Mouse (Mus musculus) myocyte (in vitro differentiated cells): ENCODE measurements at regions not wholly inside any gene's neighbourhood (a gene's known extent, or its start where the extent isn't known, plus 50 kb on each side); places are given as distances from the start of the nearest gene placed in this dataset.

Experiments
- H3K27me3 ChIP-seq: one replicate; pipeline ENCODE4 v1.6.1; 2011; ENCODE audit not compliant: control insufficient read depth, insufficient read depth, insufficient read length
- H3K36me3 ChIP-seq: one replicate; pipeline ENCODE4 v1.6.1; 2011; ENCODE audit not compliant: control insufficient read depth, insufficient read depth
- H3K4me2 ChIP-seq: one replicate; pipeline ENCODE4 v1.6.1; 2011; ENCODE audit warnings: low read depth, control low read depth
- H3K4me3 ChIP-seq: one replicate; pipeline ENCODE4 v1.5.1; 2011; ENCODE audit warnings: mild to moderate bottlenecking, control low read depth, moderate library complexity
- H3K79me2 ChIP-seq: one replicate; pipeline ENCODE4 v1.6.1; 2011; ENCODE audit not compliant: control insufficient read depth, insufficient read depth
- H3ac ChIP-seq: one replicate; pipeline ENCODE4 v1.6.1; 2011; ENCODE audit not compliant: control insufficient read depth, insufficient read length
- CEBPB ChIP-seq: IDR thresholded peaks from 2 replicates; pipeline ENCODE4 v1.6.1; 2011; ENCODE audit warnings: mild to moderate bottlenecking, moderate library complexity; ENCODE audit not compliant: poor library complexity, insufficient read depth, severe bottlenecking
- E2F4 ChIP-seq: IDR thresholded peaks from one replicate; pipeline ENCODE4 v1.6.1; 2011; ENCODE audit warnings: mild to moderate bottlenecking, control low read depth, moderate library complexity; ENCODE audit not compliant: insufficient read depth
- MAX ChIP-seq: IDR thresholded peaks from one replicate; pipeline ENCODE4 v1.6.1; 2011; ENCODE audit warnings: low read depth, mild to moderate bottlenecking, control low read depth
- MYOD1 ChIP-seq, 3 experiments: IDR thresholded peaks; one replicate each; pipeline ENCODE4 v1.6.1; 2011; ENCODE audit warnings: control low read depth in 2 of 3, low read depth in 2 of 3, mild to moderate bottlenecking in 2 of 3, moderate library complexity in 1 of 3; ENCODE audit not compliant: insufficient read length in 2 of 3, control insufficient read depth in 1 of 3
- MYOG ChIP-seq, 3 experiments: IDR thresholded peaks; one replicate each; pipeline ENCODE4 v1.6.1; 2011; ENCODE audit warnings: control low read depth in 2 of 3, low read depth in 2 of 3, mild to moderate bottlenecking in 2 of 3; ENCODE audit not compliant: insufficient read length in 2 of 3, control insufficient read depth in 1 of 3, insufficient read depth in 1 of 3
- POLR2A ChIP-seq: IDR thresholded peaks from one replicate; pipeline ENCODE4 v1.6.1; 2011; ENCODE audit warnings: low read depth, mild to moderate bottlenecking, control low read depth, moderate library complexity; ENCODE audit not compliant: insufficient read length
- POLR2AphosphoS2 ChIP-seq: IDR thresholded peaks from one replicate; pipeline ENCODE4 v1.6.1; 2011; ENCODE audit warnings: low read depth, control low read depth; ENCODE audit not compliant: insufficient read length
- REST ChIP-seq: IDR thresholded peaks from one replicate; pipeline ENCODE4 v1.6.1; 2011; ENCODE audit warnings: mild to moderate bottlenecking, control low read depth, moderate library complexity; ENCODE audit not compliant: insufficient read depth, insufficient read length
- SRF ChIP-seq: IDR thresholded peaks from one replicate; pipeline ENCODE4 v1.6.1; 2011; ENCODE audit warnings: low read depth; ENCODE audit not compliant: control insufficient read depth, insufficient read length
- TCF12 ChIP-seq: IDR thresholded peaks from one replicate; pipeline ENCODE4 v1.6.1; 2011; ENCODE audit warnings: mild to moderate bottlenecking, control low read depth; ENCODE audit not compliant: poor library complexity, insufficient read depth, severe bottlenecking
- TCF3 ChIP-seq: IDR thresholded peaks from one replicate; pipeline ENCODE4 v1.6.1; 2011; ENCODE audit warnings: low read depth, control low read depth; ENCODE audit not compliant: insufficient read length
- USF1 ChIP-seq: IDR thresholded peaks from one replicate; pipeline ENCODE4 v1.6.1; 2011; ENCODE audit warnings: low read depth, mild to moderate bottlenecking, control low read depth, moderate library complexity

GRCm38 (mm10) chr9:101612571-101612970 is 249.1 kb upstream of the 9630041A04Rik start:
- H3K27me3 ChIP-seq, result peaks cover 6% of the 10 kb centered on the region
- H3ac ChIP-seq, result no peak overlapping the region
- H3K79me2 ChIP-seq, result no peaks in the 10 kb centered on the region

GRCm38 (mm10) chr9:101611481-101611880 is 250.2 kb upstream of the 9630041A04Rik start:
- Histone ChIP-seq H3K27me3 (peaks cover 6% of the 10 kb centered on the region), H3K36me3 (no peaks in the 10 kb centered on the region), H3K79me2 (no peaks in the 10 kb centered on the region), H3K4me2 (no peak overlapping the region), H3ac (no peak overlapping the region), H3K4me3 (no peak overlapping the region)
- TF ChIP-seq MYOD1 (IDR thresholded peaks at IDR 0.05; ENCODE audit: control insufficient read depth in 1 of 3, insufficient read length in 2 of 3, low read depth in 2 of 3) (no peak), CEBPB (no peak), REST (no peak)

More at GRCm38 (mm10) chr9:101612571-101612970, 249.1 kb upstream of the 9630041A04Rik start:
- H3K36me3 ChIP-seq, result no peaks in the 10 kb centered on the region
- H3K4me3 ChIP-seq, result no peak overlapping the region
- no peak overlapping the region for H3K4me2 ChIP-seq
- no peak for TF ChIP-seq POLR2A
- no peak for TF ChIP-seq TCF12
- no peak for TF ChIP-seq POLR2AphosphoS2
- TF ChIP-seq SRF, result no peak
- TF ChIP-seq USF1, result no peak
- TF ChIP-seq MYOD1 (IDR thresholded peaks at IDR 0.05; ENCODE audit: control insufficient read depth in 1 of 3, insufficient read length in 2 of 3, low read depth in 2 of 3), result no peak
- no peak for TF ChIP-seq CEBPB
- no peak for TF ChIP-seq REST
- TF ChIP-seq E2F4, result no peak

GRCm38 (mm10) chr9:101610806-101611443 is 250.7 kb upstream of the 9630041A04Rik start:
- Histone ChIP-seq H3K4me2 (no peak overlapping the region), H3K4me3 (no peak overlapping the region), H3K36me3 (no peaks in the 10 kb centered on the region), H3K27me3 (peaks cover 6% of the 10 kb centered on the region), H3ac (no peak overlapping the region), H3K79me2 (no peaks in the 10 kb centered on the region)
- TF ChIP-seq SRF (no peak), MYOG (IDR thresholded peaks at IDR 0.05; ENCODE audit: control insufficient read depth in 1 of 3, insufficient read depth in 1 of 3, insufficient read length in 2 of 3, low read depth in 2 of 3) (no peak), MYOD1 (IDR thresholded peaks at IDR 0.05; ENCODE audit: control insufficient read depth in 1 of 3, insufficient read length in 2 of 3, low read depth in 2 of 3) (no peak), POLR2A (no peak), USF1 (no peak), TCF3 (no peak), E2F4 (no peak)

- Histone ChIP-seq H3K36me3 (no peaks in the 10 kb centered on the region), H3ac (no peak overlapping the region), H3K27me3 (peaks cover 6% of the 10 kb centered on the region), H3K4me2 (no peak overlapping the region), H3K4me3 (no peak overlapping the region), H3K79me2 (no peaks in the 10 kb centered on the region)
- no peak for TF ChIP-seq TCF12
Observed at GRCm38 (mm10) chr9:101610338-101610737, 251.3 kb upstream of the 9630041A04Rik start.

GRCm38 (mm10) chr9:101602799-101603198 is 258.8 kb upstream of the 9630041A04Rik start:
- no peak overlapping the region for H3K4me2 ChIP-seq
- no peaks in the 10 kb centered on the region for H3K27me3 ChIP-seq
- no peaks in the 10 kb centered on the region for H3K36me3 ChIP-seq
- no peak overlapping the region for H3ac ChIP-seq
- no peak for TF ChIP-seq E2F4
- H3K79me2 ChIP-seq, result no peaks in the 10 kb centered on the region
- no peak overlapping the region for H3K4me3 ChIP-seq

GRCm38 (mm10) chr9:101596898-101597297 is 264.7 kb upstream of the 9630041A04Rik start:
- Histone ChIP-seq H3K79me2 (no peaks in the 10 kb centered on the region), H3K36me3 (no peaks in the 10 kb centered on the region), H3ac (no peak overlapping the region), H3K4me3 (no peak overlapping the region), H3K27me3 (no peaks in the 10 kb centered on the region), H3K4me2 (no peak overlapping the region)
- TF ChIP-seq MYOG (IDR thresholded peaks at IDR 0.05; ENCODE audit: control insufficient read depth in 1 of 3, insufficient read depth in 1 of 3, insufficient read length in 2 of 3, low read depth in 2 of 3), result no peak
- no peak for TF ChIP-seq POLR2AphosphoS2
- no peak for TF ChIP-seq TCF3
- no peak for TF ChIP-seq USF1
- no peak for TF ChIP-seq POLR2A
- TF ChIP-seq SRF, result no peak
- no peak for TF ChIP-seq REST
- TF ChIP-seq E2F4, result no peak
- no peak for TF ChIP-seq MAX
- no peak for TF ChIP-seq TCF12
- TF ChIP-seq MYOD1 (IDR thresholded peaks at IDR 0.05; ENCODE audit: control insufficient read depth in 1 of 3, insufficient read length in 2 of 3, low read depth in 2 of 3), result no peak
- no peak for TF ChIP-seq CEBPB
